Mouse (Mus musculus): Measurements from ENCODE around the gene Pdk2. TPM values are rescaled to one million over a fixed set of nuclear protein-coding genes. Genes with fewer than 3 reads are reported as not detected.
A peak's percentile ranks its signal among the peaks of the same experiment; 100 is the strongest.

The Pdk2 gene
- polyA plus RNA-seq, 1 experiment from 2014 or later = 41.8 TPM

DNA sequence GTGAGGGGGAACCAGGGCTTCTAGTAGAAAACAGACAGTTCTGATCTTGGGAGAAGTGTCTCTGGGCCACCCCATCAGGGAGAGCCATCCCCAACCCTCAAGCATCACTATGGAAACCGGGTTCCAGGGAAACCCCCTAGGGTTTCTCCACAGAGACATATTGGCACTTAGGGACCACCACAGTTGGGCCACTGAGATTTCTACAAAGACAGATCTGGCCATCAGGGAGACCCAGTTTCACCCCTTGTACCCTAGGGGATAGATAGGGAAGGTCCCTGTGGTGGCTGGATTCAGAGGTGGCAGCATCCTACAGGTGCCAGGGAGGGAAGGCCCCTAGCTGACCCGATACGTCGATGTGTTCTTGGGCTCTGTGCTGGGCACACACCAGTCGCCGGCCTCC lies 14.3 kb downstream of the Pdk2 start:
- no peaks in the 10 kb centered on the region for H3K9me3 ChIP-seq (replicated peaks)
- no peak overlapping the region for H3K4me3 ChIP-seq (replicated peaks)
- no peak overlapping the region for H3K9ac ChIP-seq
- H3K36me3 ChIP-seq = peaks cover 47% of the 10 kb centered on the region
- ATAC-seq (ENCODE audit: insufficient number of reproducible peaks, low FRiP score, low TSS enrichment, low read depth) = no peak
- H3K27ac ChIP-seq (replicated peaks) = no peak overlapping the region
- WGBS = 81% methylated on average over 6 of the region's 6 CpGs
- H3K4me2 ChIP-seq (replicated peaks) = no peak overlapping the region
- no peaks in the 10 kb centered on the region for H3K27me3 ChIP-seq
- no peaks in the 10 kb centered on the region for H3K4me1 ChIP-seq

GRCm38 (mm10) chr11:95026090-95026542 lies 15.0 kb downstream of the Pdk2 start:
- H3K27ac ChIP-seq (replicated peaks) = no peak overlapping the region
- no peak for ATAC-seq (ENCODE audit: insufficient number of reproducible peaks, low FRiP score, low TSS enrichment, low read depth)
- H3K9me3 ChIP-seq (replicated peaks) = no peaks in the 10 kb centered on the region
- H3K4me2 ChIP-seq (replicated peaks) = no peak overlapping the region
- H3K36me3 ChIP-seq = peaks cover 51% of the 10 kb centered on the region
- no peaks in the 10 kb centered on the region for H3K27me3 ChIP-seq
- H3K4me1 ChIP-seq = no peaks in the 10 kb centered on the region
- no peak overlapping the region for H3K9ac ChIP-seq
- no peak overlapping the region for H3K4me3 ChIP-seq (replicated peaks)
- WGBS = 66% methylated on average over 6 of the region's 6 CpGs

- ATAC-seq (ENCODE audit: insufficient number of reproducible peaks, low FRiP score, low TSS enrichment, low read depth) = no peak
- peaks cover 52% of the 10 kb centered on the region for H3K36me3 ChIP-seq
- no peak overlapping the region for H3K4me2 ChIP-seq (replicated peaks)
- H3K9me3 ChIP-seq (replicated peaks) = no peaks in the 10 kb centered on the region
- H3K27me3 ChIP-seq = no peaks in the 10 kb centered on the region
- H3K9ac ChIP-seq = no peak overlapping the region
- H3K4me3 ChIP-seq (replicated peaks) = no peak overlapping the region
- H3K27ac ChIP-seq (replicated peaks) = no peak overlapping the region
- no peaks in the 10 kb centered on the region for H3K4me1 ChIP-seq
- 83% methylated on average over 11 of the region's 11 CpGs for WGBS
Measured at GRCm38 (mm10) chr11:95025227-95026012, 15.7 kb downstream of the Pdk2 start.

DNA sequence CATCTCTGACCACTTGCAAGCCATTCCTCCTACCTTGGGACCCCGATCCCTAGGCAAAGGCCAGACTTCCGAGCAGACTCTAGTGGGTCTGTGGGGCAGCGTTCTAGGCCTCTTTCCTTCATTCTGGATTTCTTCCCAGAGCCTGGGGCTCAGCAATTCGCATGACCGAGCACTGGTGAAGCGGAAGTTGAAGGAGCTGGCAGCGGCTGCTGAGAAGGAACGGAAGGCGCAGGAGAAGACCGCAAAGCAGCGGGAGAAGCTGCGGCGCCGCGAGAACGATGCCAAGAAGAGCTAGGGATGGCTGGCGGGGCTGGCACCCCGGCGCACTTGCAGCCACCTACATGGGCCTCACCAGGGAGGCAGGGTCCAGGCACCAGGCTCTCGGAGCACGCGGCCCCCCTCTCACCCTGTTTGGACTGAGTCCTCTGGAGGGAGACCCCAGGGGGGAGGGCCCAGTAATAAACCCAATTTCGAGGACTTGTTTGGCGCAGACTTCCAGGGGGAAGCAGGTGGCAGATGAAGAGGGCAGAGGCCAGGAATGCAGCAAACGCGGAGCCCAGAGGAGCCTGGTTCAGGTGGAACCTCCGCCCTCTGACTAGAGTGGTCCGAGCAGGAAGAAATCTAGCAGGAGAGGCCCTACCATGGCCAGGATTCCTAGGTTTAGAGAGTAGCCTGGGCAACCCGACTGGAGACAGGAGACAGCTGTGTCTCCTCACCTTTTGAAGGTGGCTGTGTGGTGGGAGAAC lies 16.5 kb downstream of the Pdk2 start:
- Histone ChIP-seq H3K4me1 (no peaks in the 10 kb centered on the region), H3K4me3 (replicated peaks) (no peak overlapping the region), H3K27me3 (no peaks in the 10 kb centered on the region), H3K9ac (no peak overlapping the region), H3K36me3 (peaks cover 60% of the 10 kb centered on the region), H3K4me2 (replicated peaks) (no peak overlapping the region), H3K27ac (replicated peaks) (no peak overlapping the region), H3K9me3 (replicated peaks) (no peaks in the 10 kb centered on the region)
- no peak for ATAC-seq (ENCODE audit: insufficient number of reproducible peaks, low FRiP score, low TSS enrichment, low read depth)
- 71% methylated on average over 29 of the region's 29 CpGs for WGBS

DNA sequence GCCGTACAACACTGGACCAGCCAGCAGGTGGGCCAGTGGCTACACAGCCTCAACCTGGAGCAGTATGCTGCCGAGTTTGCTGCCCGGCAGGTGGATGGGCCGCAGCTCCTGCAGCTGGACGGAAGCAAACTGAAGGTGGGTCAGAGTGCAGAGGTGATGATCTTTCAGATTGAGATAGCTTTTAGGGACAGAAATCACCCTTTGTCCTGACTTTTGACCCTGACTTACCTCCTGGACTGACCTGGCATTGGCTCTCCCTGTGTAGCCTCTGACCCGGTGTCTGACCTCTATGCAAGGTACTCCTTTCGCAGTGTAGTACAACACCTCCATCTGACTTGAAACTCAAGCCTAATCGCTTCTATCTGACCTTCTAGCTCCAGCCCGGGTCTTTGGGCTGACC lies 17.7 kb downstream of the Pdk2 start:
- WGBS = 93% methylated on average over 9 of the region's 9 CpGs
- H3K27me3 ChIP-seq = no peaks in the 10 kb centered on the region
- no peak overlapping the region for H3K4me2 ChIP-seq (replicated peaks)
- no peaks in the 10 kb centered on the region for H3K4me1 ChIP-seq
- no peak overlapping the region for H3K4me3 ChIP-seq (replicated peaks)
- H3K36me3 ChIP-seq = peaks cover 65% of the 10 kb centered on the region
- ATAC-seq (ENCODE audit: insufficient number of reproducible peaks, low FRiP score, low TSS enrichment, low read depth) = no peak
- no peak overlapping the region for H3K9ac ChIP-seq
- H3K9me3 ChIP-seq (replicated peaks) = no peaks in the 10 kb centered on the region
- no peak overlapping the region for H3K27ac ChIP-seq (replicated peaks)

GRCm38 (mm10) chr11:95022237-95022992 lies 18.7 kb downstream of the Pdk2 start:
- ATAC-seq (ENCODE audit: insufficient number of reproducible peaks, low FRiP score, low TSS enrichment, low read depth) = no peak
- H3K27ac ChIP-seq (replicated peaks) = no peak overlapping the region
- H3K36me3 ChIP-seq = peaks cover 65% of the 10 kb centered on the region
- H3K4me2 ChIP-seq (replicated peaks) = no peak overlapping the region
- H3K4me3 ChIP-seq (replicated peaks) = no peak overlapping the region
- 79% methylated on average over 10 of the region's 10 CpGs for WGBS
- H3K4me1 ChIP-seq = no peaks in the 10 kb centered on the region
- H3K9me3 ChIP-seq (replicated peaks) = no peaks in the 10 kb centered on the region
- H3K9ac ChIP-seq = no peak overlapping the region
- H3K27me3 ChIP-seq = no peaks in the 10 kb centered on the region

DNA sequence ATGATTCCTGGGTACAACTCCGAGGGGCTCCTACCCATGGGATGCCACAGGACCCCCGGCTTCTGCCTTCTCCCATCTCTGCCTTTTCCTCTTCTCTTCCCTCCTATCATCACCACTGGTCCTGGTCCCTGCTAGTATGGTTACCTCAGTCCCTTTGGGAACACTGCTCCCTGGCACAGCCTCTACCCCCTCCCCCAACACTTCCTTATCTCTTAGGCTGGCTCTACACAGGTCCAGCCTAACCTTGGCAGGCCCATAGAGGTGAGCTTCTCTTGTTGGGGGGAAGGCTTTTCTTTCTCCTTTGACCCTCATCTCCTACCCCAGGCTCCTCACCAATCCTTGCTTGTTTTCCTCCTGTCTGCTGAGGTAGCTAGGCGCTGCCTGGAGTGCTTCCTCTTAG lies 25.7 kb downstream of the Pdk2 start:
- ATAC-seq (ENCODE audit: insufficient number of reproducible peaks, low FRiP score, low TSS enrichment, low read depth) = no peak
- 82% methylated on average over 3 of the region's 3 CpGs for WGBS
- no peak overlapping the region for H3K27ac ChIP-seq (replicated peaks)
- H3K27me3 ChIP-seq = no peaks in the 10 kb centered on the region
- no peak overlapping the region for H3K4me2 ChIP-seq (replicated peaks)
- peaks cover 21% of the 10 kb centered on the region for H3K4me1 ChIP-seq
- peaks cover 29% of the 10 kb centered on the region for H3K36me3 ChIP-seq
- H3K9me3 ChIP-seq (replicated peaks) = no peaks in the 10 kb centered on the region
- no peak overlapping the region for H3K4me3 ChIP-seq (replicated peaks)
- no peak overlapping the region; the same call in 1 of the 2 replicates for H3K9ac ChIP-seq

- Histone ChIP-seq H3K4me3 (replicated peaks) (no peak overlapping the region), H3K9ac (0 out of 2 replicates have a peak overlapping the region, but pooled peaks have one; percentile 9), H3K4me2 (replicated peaks) (0 out of 2 replicates have a peak overlapping the region, but pooled peaks have one; percentile 10), H3K9me3 (replicated peaks) (no peaks in the 10 kb centered on the region), H3K27ac (replicated peaks) (no peak overlapping the region), H3K4me1 (peaks cover 38% of the 10 kb centered on the region), H3K27me3 (no peaks in the 10 kb centered on the region), H3K36me3 (peaks cover 10% of the 10 kb centered on the region)
- WGBS = 35% methylated on average over 3 of the region's 3 CpGs
- no peak for ATAC-seq (ENCODE audit: insufficient number of reproducible peaks, low FRiP score, low TSS enrichment, low read depth)
Measured at GRCm38 (mm10) chr11:95012487-95012886, 28.7 kb downstream of the Pdk2 start.

- ATAC-seq (ENCODE audit: insufficient number of reproducible peaks, low FRiP score, low TSS enrichment, low read depth) = no peak
- peaks cover 42% of the 10 kb centered on the region for H3K4me1 ChIP-seq
- H3K27ac ChIP-seq (replicated peaks) = no peak overlapping the region
- peaks cover 10% of the 10 kb centered on the region for H3K36me3 ChIP-seq
- peak overlapping the region; percentile 70; the same call in 1 of the 2 replicates for H3K4me3 ChIP-seq (replicated peaks)
- 0 out of 2 replicates have a peak overlapping the region, but pooled peaks have one; percentile 9 for H3K9ac ChIP-seq
- 52% methylated on average over 3 of the region's 3 CpGs for WGBS
- H3K4me2 ChIP-seq (replicated peaks) = peak overlapping the region; percentile 88; the same call in 1 of the 2 replicates
- H3K9me3 ChIP-seq (replicated peaks) = no peaks in the 10 kb centered on the region
- H3K27me3 ChIP-seq = no peaks in the 10 kb centered on the region
Measured at GRCm38 (mm10) chr11:95012075-95012474, 29.1 kb downstream of the Pdk2 start.

DNA sequence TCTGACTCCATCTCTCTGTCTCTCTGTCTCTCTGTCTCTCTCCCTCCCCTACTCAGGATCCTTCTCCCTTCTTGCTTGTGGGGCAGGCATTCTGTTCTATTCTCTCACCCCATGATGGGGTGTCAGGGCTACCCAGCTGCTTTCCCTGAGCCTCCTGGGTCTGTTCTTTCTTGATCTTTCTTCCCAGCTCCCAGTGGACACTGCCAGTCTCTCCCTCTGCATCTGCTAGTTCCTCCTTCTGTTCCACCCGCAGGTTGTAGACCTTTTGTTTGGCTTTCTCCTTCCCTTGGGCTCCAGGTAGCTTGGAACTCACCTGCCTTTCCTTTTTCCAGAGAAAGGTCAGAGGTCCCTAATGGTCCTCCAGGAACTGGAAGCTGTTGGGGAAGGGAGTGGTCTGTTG lies 29.7 kb downstream of the Pdk2 start:
- no peaks in the 10 kb centered on the region for H3K27me3 ChIP-seq
- H3K36me3 ChIP-seq = peaks cover 10% of the 10 kb centered on the region
- ATAC-seq (ENCODE audit: insufficient number of reproducible peaks, low FRiP score, low TSS enrichment, low read depth) = no peak
- peak overlapping the region; percentile 88 for H3K4me2 ChIP-seq (replicated peaks)
- 50% methylated on average over 1 of the region's 1 CpGs for WGBS
- H3K4me3 ChIP-seq (replicated peaks) = peak overlapping the region; percentile 70
- H3K9ac ChIP-seq = peak overlapping the region; percentile 12; the same call in 1 of the 2 replicates
- peaks cover 48% of the 10 kb centered on the region for H3K4me1 ChIP-seq
- no peak overlapping the region for H3K27ac ChIP-seq (replicated peaks)
- no peaks in the 10 kb centered on the region for H3K9me3 ChIP-seq (replicated peaks)
